Mouse (Mus musculus) E14TG2a.4 (cell line): ENCODE measurements around the gene Zfp174.

Experiments used
- CTCF ChIP-seq: conservative IDR thresholded peaks from 2 replicates; pipeline ENCODE4 v1.5.1; 2014; ENCODE audit warnings: low read length
- NANOG ChIP-seq: IDR thresholded peaks from 2 replicates; pipeline ENCODE4 v1.6.1; 2014; ENCODE audit warnings: borderline replicate concordance, low read length, mixed read lengths
- POU5F1 ChIP-seq: IDR thresholded peaks from 2 replicates; pipeline ENCODE4 v1.6.1; 2014; ENCODE audit warnings: low read length, borderline replicate concordance

GRCm38 (mm10) chr16:3855776-3856175, 8.7 kb downstream of the Zfp174 start:
- no peak for TF ChIP-seq CTCF
- no peak for TF ChIP-seq POU5F1
- no peak for TF ChIP-seq NANOG
